Mouse (Mus musculus) limb, embryonic 11.5 days (tissue): ENCODE results near the gene Gm8127. TPM values are rescaled to one million over a fixed set of nuclear protein-coding genes. Genes with fewer than 3 reads are reported as not detected.
"Not testable (repeated sequence)": the region's sequence is repeated elsewhere in the genome, so short reads cannot be mapped to it uniquely, and the experiment has no call there.

Experiments
- ATAC-seq: fragments of 200-750 bp; cut with Nextera tagmentation; 2 replicates; pipeline ENCODE4 v1.8.0; 2017; ENCODE audit warnings: low read depth; ENCODE audit not compliant: insufficient number of reproducible peaks, low FRiP score, low TSS enrichment
- DNase-seq: peaks from one replicate; pipeline ENCODE4 v3.0.0-alpha.2; 2015; ENCODE audit warnings: low spot score
- H3K27ac ChIP-seq: fragments of 300-500 bp; sonication (generic); replicated peaks from 2 replicates; pipeline ENCODE4 v1.5.1; 2014; ENCODE audit warnings: low read depth, mild to moderate bottlenecking, low read length
- H3K27me3 ChIP-seq: fragments of 300-500 bp; sonication (generic); 2 replicates; pipeline ENCODE4 v1.6.1; 2014; ENCODE audit warnings: mild to moderate bottlenecking, low read length, mixed read lengths; ENCODE audit not compliant: control insufficient read depth, insufficient read depth
- H3K36me3 ChIP-seq: fragments of 300-500 bp; sonication (generic); 2 replicates; pipeline ENCODE4 v1.6.1; 2014; ENCODE audit warnings: mild to moderate bottlenecking, low read length, moderate library complexity, mixed read lengths; ENCODE audit not compliant: control insufficient read depth, insufficient read depth
- H3K4me1 ChIP-seq: fragments of 300-500 bp; sonication (generic); 2 replicates; pipeline ENCODE4 v1.6.1; 2014; ENCODE audit warnings: low read length, mixed read lengths; ENCODE audit not compliant: control insufficient read depth, insufficient read depth
- H3K4me2 ChIP-seq: fragments of 300-500 bp; sonication (generic); 2 replicates; pipeline ENCODE4 v1.6.1; 2014; ENCODE audit warnings: low read depth, mild to moderate bottlenecking, moderate library complexity; ENCODE audit not compliant: severe bottlenecking
- H3K4me3 ChIP-seq: fragments of 300-500 bp; sonication (generic); 2 replicates; pipeline ENCODE4 v1.5.1; 2014; ENCODE audit warnings: low read depth, low read length
- H3K9ac ChIP-seq: fragments of 300-500 bp; sonication (generic); 2 replicates; pipeline ENCODE4 v1.6.1; 2014; ENCODE audit warnings: mild to moderate bottlenecking, low read length
- H3K9me3 ChIP-seq: fragments of 300-500 bp; sonication (generic); 2 replicates; pipeline ENCODE4 v1.6.1; 2016; ENCODE audit warnings: low read length; ENCODE audit not compliant: control insufficient read depth
- WGBS: fragments of 180-500 bp; shearing (Covaris S2); extraction: QIAGEN DNeasy Blood & Tissue Kit; methylation state at CpG from one replicate; pipeline ENCODE4 v1.1.7; 2014; 5-methylcytosine and 5-hydroxymethylcytosine counted together
- polyA plus RNA-seq: library from polyadenylated mRNA; unstranded; fragments of >200 nt; fragmentation: Nextera tagmentation; extraction: Ambion mirVana; gene quantifications from 2 replicates; pipeline ENCODE4 v1.2.1, GENCODE M21; 2014

Gm8127 gene
- polyA plus RNA-seq, 1 experiment from 2014 or later = not detected

- not testable (repeated sequence) for H3K36me3 ChIP-seq, H3K9me3 ChIP-seq, H3K4me3 ChIP-seq, H3K27me3 ChIP-seq, H3K27ac ChIP-seq, ATAC-seq, H3K4me1 ChIP-seq, H3K9ac ChIP-seq, H3K4me2 ChIP-seq, DNase-seq
- 14% methylated on average over 10 of the region's 12 CpGs for WGBS
These were observed 43.9 kb downstream of the Gm8127 start for GRCm38 (mm10) chr14:43249611-43250170.

Other genes with a start within 250 kb of the Gm8127 start
- not detected in 2 replicates for gene Gm8094, start 217.2 kb downstream of the Gm8127 start, polyA plus RNA-seq
- gene Gm8104, start 193.2 kb downstream of the Gm8127 start, polyA plus RNA-seq = not detected in 2 replicates
- gene Gm7233, start 114.0 kb downstream of the Gm8127 start, polyA plus RNA-seq = not detected in 2 replicates
- gene Gm8122, start 58.5 kb downstream of the Gm8127 start, polyA plus RNA-seq = not detected in 2 replicates
- not detected in 2 replicates for gene Gm8126, start 35.2 kb downstream of the Gm8127 start, polyA plus RNA-seq
- gene Gm9732, start 18.8 kb downstream of the Gm8127 start, polyA plus RNA-seq = not detected in 2 replicates
- gene 1700001F09Rik, start 54.0 kb upstream of the Gm8127 start, polyA plus RNA-seq = not detected in 2 replicates
- gene Gm8138, start 122.5 kb upstream of the Gm8127 start, polyA plus RNA-seq = not detected in 2 replicates
- not detected in 2 replicates for gene Gm5799, start 249.7 kb upstream of the Gm8127 start, polyA plus RNA-seq